In the genomic region with DNA sequence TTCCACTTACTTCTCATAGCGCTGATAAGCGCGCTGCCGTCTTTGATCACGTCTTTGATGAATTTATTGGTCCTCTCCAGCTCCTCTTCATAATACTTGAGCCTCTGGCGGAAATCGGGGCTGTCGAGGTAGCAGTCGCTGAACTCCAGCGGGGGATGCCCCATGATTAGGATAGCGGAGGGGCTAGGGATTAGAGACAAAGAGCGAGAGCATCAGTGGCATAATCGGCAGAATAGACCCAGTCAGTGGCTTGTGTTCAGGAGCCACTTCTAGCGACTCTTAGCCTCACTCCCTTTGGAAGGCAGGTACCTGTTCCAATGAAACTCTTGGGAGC, we compare ENCODE assay signal across 8 mouse cellular contexts. TPM values are rescaled to one million over a fixed set of nuclear protein-coding genes. Genes with fewer than 3 reads are reported as not detected.
DNase-seq lines count a peak whose midpoint lies in the region; ATAC-seq and TF ChIP-seq lines count a peak whose summit lies in the region.

No protein-coding gene starts in this region.

- no peaks in the 10 kb centered on the region for H3K9me3 ChIP-seq in kidney, embryonic 15.5 days (replicated peaks)
- no peaks in the 10 kb centered on the region for H3K9me3 ChIP-seq in hindbrain, embryonic 14.5 days (ENCODE audit: control insufficient read depth, low read length)
- H3K9me3 ChIP-seq in midbrain, embryonic 12.5 days: no peaks in the 10 kb centered on the region

- H3K27me3 ChIP-seq in kidney, embryonic 15.5 days: peaks cover 33% of the 10 kb centered on the region
- no peaks in the 10 kb centered on the region; the same call in 1 of the 2 replicates for H3K27me3 ChIP-seq in hindbrain, embryonic 14.5 days (ENCODE audit: control insufficient read depth, insufficient read depth, low read length)
- peaks cover 8% of the 10 kb centered on the region; the same call in 1 of the 2 replicates for H3K27me3 ChIP-seq in midbrain, embryonic 12.5 days

- 20% methylated on average over 14 of the region's 14 CpGs for WGBS in kidney, embryonic 15.5 days
- 12% methylated on average over 14 of the region's 14 CpGs for WGBS in hindbrain, embryonic 14.5 days
- 17% methylated on average over 14 of the region's 14 CpGs for WGBS in midbrain, embryonic 12.5 days

- peak overlapping the region; percentile 57 for H3K4me3 ChIP-seq in kidney, embryonic 15.5 days (replicated peaks)
- peak overlapping the region; percentile 85 for H3K4me3 ChIP-seq in cortical plate, adult 2 months (ENCODE audit: insufficient read depth, low read length)
- H3K4me3 ChIP-seq in hindbrain, embryonic 14.5 days (replicated peaks; ENCODE audit: low read length): peak overlapping the region; percentile 58
- H3K4me3 ChIP-seq in midbrain, embryonic 12.5 days: peak overlapping the region; percentile 55

- H3K4me2 ChIP-seq in kidney, embryonic 15.5 days: peak overlapping the region; percentile 61
- H3K4me2 ChIP-seq in hindbrain, embryonic 14.5 days (replicated peaks): peak overlapping the region; percentile 59
- peak overlapping the region; percentile 51 for H3K4me2 ChIP-seq in midbrain, embryonic 12.5 days (replicated peaks)

- no peaks in the 10 kb centered on the region for H3K36me3 ChIP-seq in kidney, embryonic 15.5 days
- no peaks in the 10 kb centered on the region for H3K36me3 ChIP-seq in hindbrain, embryonic 14.5 days (replicated peaks; ENCODE audit: control insufficient read depth, insufficient read depth)
- no peaks in the 10 kb centered on the region for H3K36me3 ChIP-seq in midbrain, embryonic 12.5 days

- no peak for TF ChIP-seq POLR2A in cortical plate, adult 2 months (IDR thresholded peaks at IDR 0.05; ENCODE audit: extremely low read depth, insufficient read depth, low read length)

- no peak; the same call in 1 of the 2 replicates for ATAC-seq in kidney, embryonic 15.5 days (replicated peaks; ENCODE audit: low FRiP score)
- no peak for ATAC-seq in hindbrain, embryonic 14.5 days (ENCODE audit: low FRiP score)
- peak; percentile 61 for ATAC-seq in midbrain, embryonic 12.5 days (ENCODE audit: low FRiP score, low read depth)
- no peak for ATAC-seq in erythroid progenitor cell, adult 5-6 weeks (replicated peaks; ENCODE audit: low FRiP score, poor library complexity, severe bottlenecking)
- ATAC-seq in activated CD4-positive, CD25-positive, alpha-beta regulatory T cell, adult 4 months: no peak

- H3K4me1 ChIP-seq in kidney, embryonic 15.5 days: no peaks in the 10 kb centered on the region
- H3K4me1 ChIP-seq in cortical plate, adult 2 months (ENCODE audit: control insufficient read depth, insufficient read depth, low read length): no peaks in the 10 kb centered on the region; the same call in 1 of the 2 replicates
- peaks cover 11% of the 10 kb centered on the region; the same call in 1 of the 2 replicates for H3K4me1 ChIP-seq in hindbrain, embryonic 14.5 days (replicated peaks; ENCODE audit: control insufficient read depth, insufficient read depth, low read length)
- H3K4me1 ChIP-seq in midbrain, embryonic 12.5 days: no peaks in the 10 kb centered on the region

- DNase-seq in kidney, postnatal 25 days: no peak
- DNase-seq in hindbrain, embryonic 14.5 days (ENCODE audit: low spot score): no peak
- DNase-seq in layer of hippocampus, adult 9-10 months (ENCODE audit: low spot score): no peak

- H3K27ac ChIP-seq in kidney, embryonic 15.5 days: no peak overlapping the region
- H3K27ac ChIP-seq in cortical plate, adult 2 months (ENCODE audit: insufficient read depth, low read length): peak overlapping the region; percentile 57
- peak overlapping the region; percentile 85 for H3K27ac ChIP-seq in hindbrain, embryonic 14.5 days
- H3K27ac ChIP-seq in midbrain, embryonic 12.5 days (replicated peaks): peak overlapping the region; percentile 83

- H3K9ac ChIP-seq in kidney, embryonic 15.5 days: peak overlapping the region; percentile 42
- H3K9ac ChIP-seq in hindbrain, embryonic 14.5 days: peak overlapping the region; percentile 71
- H3K9ac ChIP-seq in midbrain, embryonic 12.5 days (replicated peaks): peak overlapping the region; percentile 60

- TF ChIP-seq CTCF in cortical plate, adult 2 months (IDR thresholded peaks at IDR 0.05; ENCODE audit: extremely low read depth, insufficient read depth, low read length): no peak

RNA-seq across cellular contexts. Expression of gene Ophn1, which starts 0.8 kb away (rescaled TPM):
- 17.4 and 17.6 TPM in 2 replicates for polyA plus RNA-seq in kidney, embryonic 15.5 days (2015; fragmentation: Nextera tagmentation; extraction: Ambion mirVana)
- 28.3 and 31.4 TPM in 2 replicates for polyA plus RNA-seq in cortical plate, adult 2 months (2012; rRNA removed)
- 39.7 and 41.6 TPM in 2 replicates for polyA plus RNA-seq in hindbrain, embryonic 14.5 days (2014; fragmentation: Nextera tagmentation; extraction: Ambion mirVana)
- polyA plus RNA-seq in midbrain, embryonic 12.5 days (2016; fragmentation: Nextera tagmentation; extraction: Ambion mirVana): 35.8 and 37.3 TPM in 2 replicates
- not detected in 2 replicates for total RNA-seq in erythroid progenitor cell, adult 5-6 weeks (2015; ENCODE audit: low replicate concordance)
- total RNA-seq in erythroid progenitor cell, adult 5-6 weeks (2017; ENCODE audit: low replicate concordance): 0.26 and 4.4 TPM in 2 replicates
- under 1 TPM in 1 of 2 experiments, not detected in 1; 0.08 TPM for polyA plus RNA-seq in activated CD4-positive, CD25-positive, alpha-beta regulatory T cell, adult 4 months (2017; shearing (Covaris generic))

RNA-seq across cellular contexts. Expression of gene Yipf6, which starts 46.1 kb away (rescaled TPM):
- polyA plus RNA-seq in kidney, embryonic 15.5 days (2015; fragmentation: Nextera tagmentation; extraction: Ambion mirVana): 20.0 and 22.3 TPM in 2 replicates
- 19.8 and 20.7 TPM in 2 replicates for polyA plus RNA-seq in cortical plate, adult 2 months (2012; rRNA removed)
- polyA plus RNA-seq in hindbrain, embryonic 14.5 days (2014; fragmentation: Nextera tagmentation; extraction: Ambion mirVana): 19.1 and 20.2 TPM in 2 replicates
- polyA plus RNA-seq in midbrain, embryonic 12.5 days (2016; fragmentation: Nextera tagmentation; extraction: Ambion mirVana): 21.4 and 25.2 TPM in 2 replicates
- total RNA-seq in erythroid progenitor cell, adult 5-6 weeks (2015; ENCODE audit: low replicate concordance): 21.4 and 29.2 TPM in 2 replicates
- 26.7 and 37.7 TPM in 2 replicates for total RNA-seq in erythroid progenitor cell, adult 5-6 weeks (2017; ENCODE audit: low replicate concordance)
- 10 to 100 TPM; 27.1 to 33.0 TPM for polyA plus RNA-seq in activated CD4-positive, CD25-positive, alpha-beta regulatory T cell, adult 4 months (2017; shearing (Covaris generic))

Comparison
In these comparisons a context has a peak if more than half of its experiments do, and no peak if none do; other contexts are left out.
1. RNA of gene Ophn1, which starts 0.8 kb away (polyA plus RNA-seq): 39.7 to 41.6 TPM in hindbrain, embryonic 14.5 days, 35.8 to 37.3 TPM in midbrain, embryonic 12.5 days, 28.3 to 31.4 TPM in cortical plate, adult 2 months and 17.4 to 17.6 TPM in kidney, embryonic 15.5 days; 0.08 TPM in activated CD4-positive, CD25-positive, alpha-beta regulatory T cell, adult 4 months; every median in the first group is over 10 times any median in the second.
2. Peak in every context shown above with its lines, with median percentiles within 50 percentile points of each other: H3K4me2 ChIP-seq, H3K4me3 ChIP-seq and H3K9ac ChIP-seq.